In the genomic region with DNA sequence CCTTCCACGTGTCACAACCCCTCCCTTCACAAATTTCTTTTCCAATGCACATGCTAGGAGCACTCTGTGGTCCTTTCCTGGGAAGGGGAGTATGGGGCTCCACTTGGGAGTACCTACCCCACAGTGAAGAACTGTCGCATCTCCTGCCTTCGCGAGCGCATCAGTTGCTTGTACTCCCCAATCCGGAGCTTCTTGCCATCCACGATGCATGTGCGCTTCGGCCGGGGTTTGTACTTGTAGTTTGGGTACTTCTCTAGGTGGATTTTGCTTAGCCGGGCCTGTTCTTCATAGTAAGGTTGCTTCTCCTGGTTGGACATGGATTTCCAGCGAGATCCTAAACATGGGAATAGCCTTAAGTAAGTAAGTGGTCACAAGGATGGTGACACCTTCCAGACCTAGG, we compare ENCODE assay signal across 20 mouse cellular contexts.
"Had no signal": no experiment of that assay in that cellular context is flagged by ENCODE, and none has a peak within 500 bp of the region (broad histone marks: within the 10 kb centered on the region; RNA-seq: fewer than 3 reads in every experiment).

No protein-coding gene starts in this region.

- H3K4me3 ChIP-seq: lung, embryonic 15.5 days; megakaryocyte, embryonic 14.5 days; midbrain, embryonic 13.5 days; midbrain, embryonic 15.5 days; neural tube, embryonic 12.5 days; stomach, embryonic 15.5 days had no signal

- H3K27me3 ChIP-seq: lung, embryonic 15.5 days; midbrain, embryonic 13.5 days; midbrain, embryonic 15.5 days; neural tube, embryonic 12.5 days; stomach, embryonic 15.5 days had no signal

- H3K9me3 ChIP-seq: lung, embryonic 15.5 days; megakaryocyte, embryonic 14.5 days; midbrain, embryonic 13.5 days; midbrain, embryonic 15.5 days; neural tube, embryonic 12.5 days; stomach, embryonic 15.5 days had no signal

- H3K4me2 ChIP-seq: lung, embryonic 15.5 days; midbrain, embryonic 11.5 days; midbrain, embryonic 13.5 days; midbrain, embryonic 15.5 days; neural tube, embryonic 12.5 days; stomach, embryonic 15.5 days had no signal

- H3K9ac ChIP-seq: lung, embryonic 15.5 days; midbrain, embryonic 13.5 days; midbrain, embryonic 15.5 days; neural tube, embryonic 12.5 days; stomach, embryonic 15.5 days had no signal

- ATAC-seq: lung, postnatal 0 days; midbrain, embryonic 13.5 days; midbrain, embryonic 15.5 days had no signal

- H3K36me3 ChIP-seq: lung, embryonic 15.5 days; midbrain, embryonic 15.5 days; stomach, embryonic 15.5 days had no signal

- DNase-seq: lung, adult 2 months; lung, postnatal 14 days; lung, postnatal 36 days; right cerebral cortex, adult 18-20 months; right cerebral cortex, postnatal 25 days; right cerebral cortex, postnatal 4 days; spleen, adult 18-20 months; thymus, adult 2 months; thymus, postnatal 25 days; thymus, postnatal 4 days had no signal

- H3K4me1 ChIP-seq: lung, embryonic 15.5 days; megakaryocyte, embryonic 14.5 days; midbrain, embryonic 15.5 days; neural tube, embryonic 12.5 days; stomach, embryonic 15.5 days had no signal

- H3K27ac ChIP-seq: lung, embryonic 15.5 days; macrophage; midbrain, embryonic 13.5 days; midbrain, embryonic 15.5 days; neural tube, embryonic 12.5 days; stomach, embryonic 15.5 days; stomach, postnatal 0 days had no signal
